Mouse (Mus musculus): ENCODE measurements around the gene Ube2t. TPM values are rescaled to one million over a fixed set of nuclear protein-coding genes. Genes with fewer than 3 reads are reported as not detected.
A peak's percentile ranks its signal among the peaks of the same experiment; 100 is the strongest.

Gene Ube2t
- total RNA-seq (2021) = 1 to 10 TPM; 2.1 to 4.2 TPM
- long read RNA-seq, partial matches to known transcripts = 0 of 2 reads
- long read RNA-seq, other reads (novel, unspliced or antisense) = 1 of 2 reads

DNA sequence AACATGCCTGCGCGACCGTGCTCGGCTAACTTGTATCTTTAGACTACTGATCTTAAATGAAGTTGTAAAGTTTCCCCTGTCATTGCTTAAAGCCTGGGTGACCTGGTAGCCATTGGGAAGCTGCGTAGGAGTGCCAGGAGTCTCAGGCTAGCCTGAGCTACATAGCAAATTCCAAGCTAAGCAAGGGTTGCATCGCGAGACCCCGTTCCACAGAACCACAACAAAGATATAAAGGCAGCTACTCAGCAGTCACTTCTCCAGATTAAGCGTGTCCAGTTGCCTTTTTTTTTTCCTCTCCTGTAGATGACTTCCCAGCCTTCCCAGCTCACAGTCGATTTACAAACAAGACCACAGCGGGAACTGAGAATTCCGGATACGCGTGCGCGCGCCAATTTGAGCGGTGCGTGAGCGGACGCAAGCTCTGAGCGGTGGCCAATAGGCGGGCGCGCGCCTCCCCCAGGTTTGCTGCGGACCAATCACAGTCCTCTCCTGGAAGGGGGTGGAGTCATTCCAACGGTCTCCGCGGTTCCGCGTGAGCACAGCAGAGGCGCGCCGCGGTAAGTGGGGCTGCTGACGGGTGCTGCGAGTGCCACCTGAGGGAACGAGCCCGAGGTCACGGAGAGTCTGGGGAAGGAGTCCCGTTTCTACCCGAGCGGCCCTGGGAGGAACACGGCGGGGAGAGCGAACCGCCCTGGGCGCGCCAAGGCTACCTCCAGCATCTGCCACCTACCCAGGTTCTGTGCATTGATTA lies at the start of gene Ube2t:
Gene Ube2t, plus strand, starts transcription at position 513 of the 751 bp plus-strand sequence.
- DNase-seq (ENCODE audit: low spot score in 2 of 2) = peak; percentile 93 to 96

DNA sequence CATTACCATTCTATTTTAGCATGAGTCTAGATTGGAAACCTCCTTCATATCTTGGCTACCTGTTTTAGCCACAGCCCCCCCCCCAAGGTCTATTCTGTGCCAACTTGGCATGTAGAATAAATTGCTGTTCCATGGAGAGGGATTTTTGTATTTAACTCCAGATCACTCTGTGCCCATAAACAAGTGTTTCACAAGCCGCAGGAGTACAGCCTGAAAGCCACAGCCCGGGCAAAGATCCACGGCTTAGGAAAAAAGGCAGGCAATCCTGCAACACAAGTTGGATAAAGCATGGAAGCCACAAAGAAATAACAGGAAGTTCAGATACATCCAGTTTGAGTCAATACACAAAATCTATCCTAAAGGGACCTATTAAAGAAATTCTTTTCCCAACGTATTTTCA lies 48.8 kb upstream of the Ube2t start:
- peak in 1 of 2 experiments; percentile 25 for DNase-seq (ENCODE audit: low spot score in 2 of 2)

DNA sequence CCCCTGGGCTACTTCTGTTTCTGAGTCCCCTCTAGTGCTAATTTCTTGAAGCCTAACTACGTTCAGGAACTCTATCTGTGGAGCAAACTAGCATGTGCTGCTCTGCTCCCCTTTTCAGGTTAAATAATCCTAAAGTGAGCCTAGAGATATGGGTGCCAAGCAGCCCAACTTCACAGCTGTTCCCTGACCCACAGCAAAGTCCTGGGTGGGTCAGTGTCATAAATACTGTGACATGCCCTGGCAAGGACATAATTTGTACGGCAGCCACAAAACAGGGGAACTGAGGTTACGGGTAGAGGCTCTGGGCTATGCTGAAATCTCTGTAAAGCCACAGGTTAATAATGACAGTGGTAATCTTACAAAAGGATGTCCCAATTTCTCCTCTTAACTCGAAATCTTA lies 46.9 kb upstream of the Ube2t start:
- DNase-seq (ENCODE audit: low spot score in 2 of 2) = no peak

DNA sequence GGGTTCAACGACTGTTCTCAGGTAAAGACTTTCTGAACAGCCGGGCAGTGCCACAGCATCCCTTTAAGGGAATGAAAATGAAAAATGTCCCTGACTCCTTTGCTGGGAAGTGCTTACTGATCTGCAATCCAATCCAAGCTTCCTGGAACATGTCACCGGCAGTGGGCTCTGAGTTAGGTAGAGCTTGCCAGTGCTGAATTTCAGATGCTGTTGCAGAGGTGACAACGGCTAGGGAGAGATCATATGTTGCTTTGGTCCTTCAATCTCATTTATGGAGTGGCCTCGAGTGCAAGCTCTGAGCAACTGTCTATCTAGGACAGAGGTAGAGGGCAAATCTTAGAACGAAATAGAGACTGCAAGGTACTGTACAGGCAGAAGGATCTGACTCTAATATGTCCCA lies 43.4 kb upstream of the Ube2t start:
- DNase-seq (ENCODE audit: low spot score in 2 of 2) = peak in 1 of 2 experiments; percentile 14

DNA sequence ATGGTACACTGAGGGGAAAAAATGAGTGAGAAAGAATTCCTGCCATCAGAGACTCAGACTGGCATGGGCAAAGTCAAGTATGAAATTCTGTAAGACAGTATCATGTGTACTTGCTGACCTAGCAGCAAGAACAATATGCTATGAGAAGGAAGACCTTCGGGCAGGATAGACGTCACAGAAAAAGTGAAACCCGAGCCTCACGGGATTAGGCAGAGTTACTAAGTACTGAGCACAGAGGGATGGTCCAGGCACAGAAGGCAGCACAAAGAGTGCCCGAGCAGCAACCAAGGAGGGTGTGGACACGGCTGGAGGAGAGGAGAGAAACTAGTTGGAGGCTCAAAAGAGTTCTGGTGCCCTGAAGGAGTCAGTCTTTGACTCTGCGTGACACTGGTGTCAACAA lies 29.9 kb upstream of the Ube2t start:
- no peak for DNase-seq (ENCODE audit: low spot score in 2 of 2)

DNA sequence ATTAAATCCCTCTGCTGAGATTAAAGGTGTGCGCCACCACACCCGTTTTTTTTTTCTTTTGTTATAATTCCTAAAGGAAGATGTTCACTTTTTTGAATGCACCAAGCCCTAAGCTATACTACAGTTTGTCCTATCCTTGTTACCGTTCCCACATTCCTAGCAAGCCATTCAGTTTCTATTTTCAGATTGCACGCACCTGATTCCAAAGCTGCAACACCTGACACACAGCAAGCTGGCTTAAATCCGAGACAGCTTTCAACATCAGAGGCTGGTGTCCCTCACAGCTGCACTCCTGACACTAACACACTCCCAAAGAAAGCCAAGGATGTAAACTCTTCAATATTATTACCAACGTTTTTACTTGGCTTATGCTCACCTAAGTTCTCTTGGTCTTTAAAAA lies 26.0 kb upstream of the Ube2t start:
- no peak for DNase-seq (ENCODE audit: low spot score in 2 of 2)

DNA sequence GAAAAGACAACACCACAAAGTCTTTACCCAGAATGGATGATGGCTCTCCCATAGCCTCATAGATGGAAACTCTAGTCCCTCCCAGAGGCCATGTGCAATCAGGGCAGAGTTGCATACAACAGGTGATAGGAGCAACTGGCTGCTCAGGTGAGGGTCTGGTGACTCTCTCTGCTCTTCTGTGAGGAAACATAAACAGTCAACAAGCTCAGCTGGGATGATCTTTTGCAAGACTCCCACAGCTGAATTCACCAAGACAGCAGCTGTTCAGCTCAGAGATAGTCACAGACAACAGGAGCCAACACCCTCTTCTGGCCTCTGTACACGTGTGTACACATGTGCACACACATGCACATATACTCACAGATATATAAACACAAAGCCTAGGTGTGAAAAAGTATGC lies 24.1 kb upstream of the Ube2t start:
- DNase-seq (ENCODE audit: low spot score in 2 of 2) = no peak

DNA sequence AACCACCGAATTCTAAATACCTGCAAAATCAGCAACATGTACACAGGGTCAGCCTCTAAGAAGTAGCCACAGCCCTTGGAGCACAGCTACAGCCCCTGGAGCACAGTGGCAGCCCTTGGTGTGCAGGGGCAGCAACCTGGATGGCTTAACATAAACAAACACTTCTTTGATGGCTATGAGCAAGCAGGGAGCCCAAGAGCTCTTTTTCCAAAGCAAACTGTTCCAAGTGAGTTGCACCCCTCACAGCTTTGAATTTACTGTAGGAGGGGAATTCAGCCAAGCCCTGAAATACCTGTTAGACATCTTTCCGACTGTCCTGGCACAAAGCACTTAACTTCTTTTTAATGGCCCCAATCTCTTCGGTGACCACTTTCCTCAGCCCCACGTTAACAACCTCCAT lies 21.5 kb upstream of the Ube2t start:
- no peak for DNase-seq (ENCODE audit: low spot score in 2 of 2)

DNA sequence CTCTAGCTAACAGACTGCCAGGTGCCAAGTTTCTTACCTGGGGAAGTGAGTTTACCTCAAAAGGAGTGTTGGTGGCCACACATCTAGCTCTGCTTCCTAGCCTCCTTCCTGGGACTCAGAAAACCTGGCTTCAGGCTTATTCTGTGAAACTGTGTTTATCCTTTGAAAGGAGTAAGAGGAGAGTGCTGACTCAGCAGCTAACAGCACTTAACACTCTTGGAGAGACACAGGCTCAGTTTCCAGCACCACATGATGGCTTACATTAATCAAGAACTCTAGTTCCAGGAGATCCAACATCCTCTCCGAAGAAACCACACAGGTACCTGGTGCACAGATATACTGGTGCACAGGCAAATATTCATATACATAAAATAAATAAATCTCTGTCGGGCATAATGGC lies 19.5 kb upstream of the Ube2t start:
- no peak for DNase-seq (ENCODE audit: low spot score in 2 of 2)

DNA sequence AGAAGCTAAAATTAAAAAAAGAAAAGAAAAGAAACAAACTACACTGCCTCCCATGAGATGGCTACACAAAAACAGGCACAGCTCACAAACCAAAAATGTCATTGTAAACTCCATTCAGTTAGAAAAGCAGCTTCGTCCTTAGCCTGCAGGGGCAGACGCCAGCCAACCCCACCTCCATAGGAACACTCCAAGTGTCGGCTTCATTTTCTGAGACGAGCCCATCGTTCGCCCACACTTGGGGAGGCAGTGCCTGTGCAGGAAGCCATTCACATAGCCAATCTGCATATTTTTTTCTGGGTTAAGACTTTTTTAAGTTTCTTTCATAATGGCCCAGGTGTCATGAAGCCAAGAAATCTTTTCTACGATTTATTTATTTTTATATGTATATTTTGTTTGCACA lies 14.8 kb upstream of the Ube2t start:
- DNase-seq (ENCODE audit: low spot score in 2 of 2) = no peak

DNA sequence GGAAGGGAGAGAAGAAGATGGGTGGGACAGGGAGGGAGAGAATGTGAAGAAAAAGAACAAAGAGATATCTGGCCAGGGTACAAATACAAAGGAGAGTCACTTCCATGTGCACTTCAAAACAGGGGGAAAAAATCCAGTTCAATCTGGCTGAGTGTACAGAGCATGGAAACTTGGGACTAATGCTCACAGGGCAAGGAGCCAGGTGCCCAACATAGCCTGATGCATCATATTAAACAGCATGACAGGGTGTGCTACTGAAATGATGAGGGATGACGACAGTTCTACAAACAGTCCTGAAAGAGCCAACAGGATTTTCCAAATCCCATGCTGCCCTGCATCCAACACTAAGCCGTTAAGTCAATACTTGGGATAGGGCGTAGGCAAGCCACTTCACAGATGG lies 12.4 kb upstream of the Ube2t start:
- no peak for DNase-seq (ENCODE audit: low spot score in 2 of 2)

DNA sequence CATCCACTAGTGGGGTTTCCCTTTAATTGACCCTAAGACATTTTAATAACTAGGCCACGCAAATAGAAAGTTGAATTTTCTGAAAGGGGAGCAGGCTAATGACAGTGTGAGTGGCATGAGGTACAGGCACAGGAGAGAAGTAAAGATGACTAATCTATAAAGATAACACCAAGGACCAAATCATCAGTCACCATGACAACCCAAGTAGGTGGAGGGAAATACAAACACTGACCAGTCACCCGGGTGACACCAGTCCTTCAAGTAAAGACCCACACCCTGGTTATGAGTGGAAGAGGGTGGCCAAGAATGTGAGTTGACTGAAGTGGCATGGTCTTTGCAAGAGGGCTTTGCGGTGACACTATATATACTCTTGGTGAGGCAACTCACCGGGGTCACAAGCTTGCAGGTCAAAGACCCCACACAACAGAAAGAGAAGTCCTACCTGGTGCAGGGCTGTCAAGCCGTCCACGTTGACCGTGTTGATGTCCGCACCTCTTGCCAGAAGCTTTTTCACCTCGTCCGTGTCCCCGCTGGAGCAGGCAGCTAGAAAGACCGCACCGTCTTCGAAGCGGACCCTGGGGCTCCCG lies 7.2 kb upstream of the Ube2t start:
- no peak for DNase-seq (ENCODE audit: low spot score in 2 of 2)

DNA sequence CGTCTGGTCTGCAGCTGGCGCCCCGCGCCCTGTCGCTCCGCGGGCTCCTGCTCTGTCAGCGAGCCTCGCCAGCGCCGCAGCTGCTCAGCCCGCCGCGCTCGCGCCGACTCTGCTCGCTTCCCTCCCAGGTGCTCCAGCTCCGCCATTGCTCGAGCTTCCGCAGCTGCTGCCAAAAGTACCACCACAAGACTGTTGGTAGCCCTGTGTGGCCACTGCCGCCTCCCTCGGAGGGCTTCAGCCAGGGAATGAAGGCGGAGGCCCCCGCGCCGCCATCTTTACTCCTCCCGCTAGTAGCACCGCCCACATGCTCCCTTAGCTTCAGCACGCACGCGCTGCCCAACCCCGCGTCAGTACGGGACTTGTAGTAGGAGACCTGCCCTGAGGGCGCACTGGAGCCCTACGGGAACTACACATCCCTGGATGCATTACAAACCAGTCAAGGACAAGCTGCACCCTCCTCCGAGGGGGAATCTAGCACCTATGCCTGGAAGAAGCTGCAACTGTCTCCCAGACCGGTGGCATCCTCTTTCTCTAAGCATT lies 6.7 kb upstream of the Ube2t start, which contains the start of gene Ppp1r12b:
Gene Ppp1r12b, minus strand, starts transcription at position 306 of the 540 bp plus-strand sequence.
- peak; percentile 95 to 96 for DNase-seq (ENCODE audit: low spot score in 2 of 2)

DNA sequence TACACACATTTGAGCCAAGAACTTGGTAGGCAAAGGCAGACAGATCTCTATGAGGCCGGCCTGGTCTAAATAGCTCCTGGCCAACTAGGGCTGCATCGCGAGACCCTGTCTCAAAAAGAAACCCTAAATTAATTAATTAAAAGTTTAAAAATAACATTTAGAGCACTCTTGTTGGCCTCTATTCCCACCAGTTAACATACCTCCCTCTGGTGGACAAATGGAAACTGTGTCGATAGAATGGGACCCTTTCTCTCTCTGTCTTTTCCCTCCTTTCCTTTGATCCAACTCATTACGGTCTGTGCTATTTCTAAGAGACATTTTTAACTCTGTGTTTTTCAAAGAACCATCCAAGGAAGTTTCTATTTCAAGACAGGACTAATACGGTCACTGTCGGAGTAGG lies 1.7 kb upstream of the Ube2t start:
- DNase-seq (ENCODE audit: low spot score in 2 of 2) = no peak

DNA sequence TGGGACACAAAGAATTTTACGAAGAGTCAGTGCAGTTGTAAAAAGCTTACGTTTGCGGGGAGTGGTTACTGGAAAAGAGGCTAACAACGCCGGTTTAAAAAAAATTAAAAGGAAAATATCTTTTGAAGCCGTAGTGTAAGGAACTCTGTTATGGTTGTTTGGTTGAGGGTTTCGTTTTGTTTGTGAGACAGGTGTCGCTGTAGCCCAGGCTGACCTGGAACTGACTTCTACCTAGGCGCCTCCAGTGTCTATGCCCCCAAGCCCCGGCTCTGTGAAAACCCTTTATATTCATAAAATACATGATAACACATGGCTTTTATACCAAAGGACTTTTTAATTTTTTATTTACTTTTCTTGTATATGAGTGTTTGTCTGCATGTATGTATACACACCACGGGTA lies 456 bp downstream of the Ube2t start:
- no peak for DNase-seq (ENCODE audit: low spot score in 2 of 2)

DNA sequence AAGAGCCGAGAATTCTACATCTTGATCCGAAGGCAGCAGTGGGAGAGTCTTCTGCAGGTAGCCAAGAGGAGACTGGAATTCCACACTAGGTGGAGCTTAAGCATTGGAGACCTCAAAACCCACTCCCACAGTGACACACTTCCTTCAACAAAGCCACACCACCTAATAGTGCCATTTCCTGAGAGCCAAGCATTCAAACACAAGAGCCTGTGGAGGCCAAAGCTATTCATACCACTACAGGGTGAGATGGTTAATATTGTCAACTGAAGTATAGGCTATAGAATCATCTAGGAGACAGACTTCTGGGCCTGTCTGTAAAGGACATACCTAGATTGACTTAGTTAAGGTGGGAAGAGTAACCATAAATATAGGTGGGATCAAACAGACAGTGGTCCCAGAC lies 3.1 kb downstream of the Ube2t start:
- DNase-seq (ENCODE audit: low spot score in 2 of 2) = no peak

DNA sequence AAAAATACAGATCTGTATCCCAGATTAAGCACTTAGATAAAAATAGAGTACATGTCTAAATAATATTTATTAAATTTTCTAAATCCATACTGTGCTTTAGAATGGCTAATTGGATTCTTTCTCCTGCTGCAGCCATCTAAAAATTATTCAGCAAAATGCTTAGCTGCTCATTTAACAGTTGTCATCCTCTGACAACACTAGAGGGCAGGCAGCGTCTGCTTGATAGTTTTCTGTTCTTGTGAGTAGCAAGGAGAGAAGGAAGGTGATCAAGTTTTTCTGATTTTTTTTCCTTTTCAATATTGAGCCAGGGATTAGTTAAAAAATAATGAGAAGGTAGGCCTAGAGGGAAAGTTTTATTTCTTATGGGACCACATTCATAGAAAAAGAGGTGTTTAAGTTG lies 10.6 kb downstream of the Ube2t start:
- peak in 1 of 2 experiments; percentile 41 for DNase-seq (ENCODE audit: low spot score in 2 of 2)

DNA sequence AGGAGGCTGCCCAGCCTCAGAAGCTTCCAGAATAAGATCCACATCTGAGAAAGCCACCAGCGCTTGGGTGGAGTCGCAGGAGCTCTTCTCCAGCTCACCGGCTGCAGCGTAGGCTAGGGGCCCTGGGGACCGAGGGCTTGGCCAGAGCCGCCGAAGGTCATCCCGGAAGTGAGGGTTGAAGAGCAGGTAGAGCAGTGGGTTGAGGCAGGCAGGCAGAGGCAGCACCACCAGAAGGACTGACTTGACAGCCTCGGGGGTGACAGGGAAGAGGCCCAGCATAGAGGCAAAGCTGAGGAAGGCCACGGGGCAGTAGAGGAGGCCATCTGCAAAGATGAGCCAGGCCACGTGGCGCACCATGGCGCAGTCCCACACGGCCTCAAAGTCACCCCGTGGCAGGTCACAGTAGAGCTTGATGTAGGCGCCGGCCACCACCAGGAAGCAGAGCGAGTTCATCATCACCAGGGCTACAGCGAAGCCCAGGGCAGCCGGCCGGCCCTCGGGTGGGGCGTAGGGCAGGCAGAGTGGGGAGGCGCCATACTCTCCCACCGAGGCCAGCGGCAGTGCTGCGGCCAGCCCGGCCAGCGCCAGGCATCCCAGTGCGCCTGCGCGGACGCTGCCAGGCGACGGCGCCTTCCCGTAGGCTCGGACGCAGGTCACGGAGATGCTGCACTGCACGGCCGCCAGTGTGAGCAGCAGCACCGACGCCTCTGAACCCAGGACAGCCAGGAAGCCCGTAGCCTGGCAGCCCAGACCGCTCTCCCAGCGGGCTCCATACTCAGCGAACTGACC lies 25.0 kb downstream of the Ube2t start:
- peak; percentile 40 to 66 for DNase-seq (ENCODE audit: low spot score in 2 of 2)

DNA sequence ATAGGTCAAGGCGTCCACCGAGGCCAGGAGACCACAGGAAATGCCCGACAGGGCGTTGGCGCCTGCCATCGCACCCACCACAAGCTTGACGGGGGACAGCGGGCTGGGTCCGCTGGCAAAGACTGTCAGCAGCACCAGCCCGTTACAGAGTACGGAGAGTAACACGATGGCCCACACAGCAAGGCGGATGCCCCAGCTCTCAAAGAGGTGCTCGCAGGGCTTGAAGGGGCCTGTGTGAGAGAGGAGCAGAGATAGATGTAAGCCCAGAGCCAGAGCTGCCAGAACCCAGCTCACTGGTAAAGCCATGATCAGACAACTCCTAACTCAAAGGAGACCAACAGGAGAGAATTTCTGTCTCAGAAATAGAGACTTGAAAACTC lies 25.6 kb downstream of the Ube2t start:
- DNase-seq (ENCODE audit: low spot score in 2 of 2) = peak in 1 of 2 experiments; percentile 19

DNA sequence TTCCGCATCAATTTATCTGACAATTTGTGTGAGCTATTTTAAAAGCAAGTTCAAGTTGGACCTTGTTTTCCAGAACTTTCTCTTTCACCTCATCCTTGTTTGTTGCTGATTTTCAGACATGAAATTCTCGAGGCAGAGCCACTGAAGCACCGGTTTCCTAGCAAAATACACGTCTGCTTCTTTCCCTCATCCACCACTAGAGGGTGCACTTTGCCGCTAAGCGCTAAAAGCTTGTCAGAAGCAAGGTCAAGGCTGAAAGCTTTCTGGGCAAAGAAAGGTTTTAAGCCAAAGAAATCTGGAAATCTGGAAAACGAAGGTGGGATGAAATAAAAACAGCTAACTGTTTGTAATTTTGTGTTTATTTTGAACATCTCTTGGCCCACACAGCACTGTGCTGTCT lies 27.0 kb downstream of the Ube2t start:
- DNase-seq (ENCODE audit: low spot score in 2 of 2) = peak; percentile 88 to 90

DNA sequence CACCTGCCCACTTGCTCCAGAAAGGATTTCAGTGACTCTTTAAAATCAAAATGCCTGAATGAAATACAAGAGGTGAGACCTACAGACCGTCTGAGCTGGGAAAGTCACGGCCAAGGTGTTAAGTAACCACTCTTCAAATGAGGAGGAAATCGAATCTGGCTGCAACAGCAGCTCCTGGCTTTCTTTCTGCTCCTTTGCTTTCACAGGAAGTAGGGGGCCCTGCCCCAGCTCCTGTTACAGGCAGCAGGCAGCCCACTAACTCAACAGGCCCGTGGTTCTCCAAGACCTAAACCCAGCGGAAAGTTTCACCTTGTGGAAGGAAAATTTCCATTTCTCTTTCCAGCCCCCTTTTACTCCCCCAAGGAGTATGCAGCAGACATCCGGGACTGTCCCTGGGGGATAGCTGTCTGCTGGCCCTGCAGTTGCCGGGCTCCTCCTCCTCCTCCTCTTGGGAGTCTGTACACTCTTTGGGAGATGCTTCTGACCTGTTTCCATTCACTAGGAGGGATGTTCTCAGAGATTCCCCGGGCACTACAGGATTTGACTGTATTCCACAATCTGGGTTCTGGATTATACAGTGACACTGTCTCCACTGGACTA lies 29.8 kb downstream of the Ube2t start:
- no peak for DNase-seq (ENCODE audit: low spot score in 2 of 2)

Measured in layer of hippocampus, postnatal 10 days (tissue).